Mouse (Mus musculus): Measurements from ENCODE around the gene Galnt2.

The Galnt2 gene

DNA sequence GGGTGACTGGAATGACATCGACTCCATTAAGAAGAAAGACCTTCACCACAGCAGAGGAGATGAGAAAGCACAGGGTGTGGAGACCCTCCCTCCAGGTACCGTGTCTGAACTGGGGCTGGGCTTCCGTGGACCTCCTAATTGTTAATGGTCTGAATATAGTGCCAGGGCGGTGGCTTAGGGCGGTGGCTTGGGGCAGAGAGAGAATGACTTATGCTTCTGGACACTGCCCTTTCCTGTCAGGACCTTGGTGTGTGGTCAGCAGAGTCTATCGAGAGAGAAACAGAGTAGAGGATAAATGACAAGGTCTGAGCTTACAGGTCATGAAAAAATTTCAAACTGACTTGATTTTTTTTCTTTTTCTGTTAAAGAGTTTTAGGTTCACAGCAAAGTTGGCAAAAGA lies 64.2 kb downstream of the Galnt2 start:
- DNase-seq, result no peak

- DNase-seq, result no peak
These were observed 70.3 kb downstream of the Galnt2 start for GRCm38 (mm10) chr8:124301512-124301911.

DNA sequence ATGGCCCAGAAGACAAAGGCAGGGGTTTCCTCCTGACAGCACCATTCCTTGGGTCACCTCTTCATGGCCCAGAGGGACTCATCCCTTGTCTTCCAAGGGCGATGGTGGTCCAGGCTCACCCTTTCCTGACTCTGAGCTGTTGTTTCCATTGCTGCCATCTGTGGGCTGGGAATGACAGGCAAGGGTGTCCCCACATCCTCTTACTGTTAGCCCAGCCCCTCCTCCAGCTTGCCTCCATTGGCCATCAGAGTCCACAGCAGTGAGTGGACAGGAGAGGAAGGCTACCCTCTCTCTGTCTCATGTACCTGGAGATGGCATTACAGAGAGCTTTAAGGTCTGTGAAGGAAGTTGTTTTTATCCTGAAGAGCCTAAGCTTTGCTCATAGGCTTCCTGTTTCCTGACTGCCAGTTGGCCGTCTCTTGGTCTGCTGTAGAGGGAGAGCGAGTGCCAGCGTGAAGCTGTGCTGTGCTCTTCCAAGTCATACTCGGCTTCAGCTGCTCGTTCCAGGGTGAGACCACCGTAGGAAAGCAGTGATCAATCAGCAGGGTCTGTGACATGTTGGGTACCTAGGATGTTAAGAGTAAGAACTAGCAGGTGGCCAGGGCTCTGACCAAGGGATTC lies 70.9 kb downstream of the Galnt2 start:
- DNase-seq, result no peak

GRCm38 (mm10) chr8:124303211-124303902 lies 72.2 kb downstream of the Galnt2 start:
- no peak for DNase-seq

DNA sequence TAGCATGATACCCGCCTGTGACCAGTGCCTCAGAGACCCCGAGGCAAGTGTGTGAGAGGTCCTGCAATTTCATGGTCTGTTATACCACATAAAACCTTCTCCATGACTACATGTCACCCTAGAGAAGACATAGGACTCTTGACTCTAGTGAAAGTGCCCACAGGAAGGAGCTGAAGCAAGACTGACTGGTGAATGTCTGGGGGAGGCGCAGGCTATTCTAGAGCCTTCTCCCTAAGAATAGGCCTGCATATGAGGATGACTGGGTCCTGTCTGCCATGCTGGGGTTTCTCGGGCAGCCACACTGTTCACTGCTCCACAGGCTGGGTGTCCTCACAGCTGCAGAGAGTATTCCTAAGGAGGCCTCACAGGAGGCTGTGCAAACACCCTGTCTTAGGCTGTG lies 73.0 kb downstream of the Galnt2 start:
- no peak for DNase-seq

DNA sequence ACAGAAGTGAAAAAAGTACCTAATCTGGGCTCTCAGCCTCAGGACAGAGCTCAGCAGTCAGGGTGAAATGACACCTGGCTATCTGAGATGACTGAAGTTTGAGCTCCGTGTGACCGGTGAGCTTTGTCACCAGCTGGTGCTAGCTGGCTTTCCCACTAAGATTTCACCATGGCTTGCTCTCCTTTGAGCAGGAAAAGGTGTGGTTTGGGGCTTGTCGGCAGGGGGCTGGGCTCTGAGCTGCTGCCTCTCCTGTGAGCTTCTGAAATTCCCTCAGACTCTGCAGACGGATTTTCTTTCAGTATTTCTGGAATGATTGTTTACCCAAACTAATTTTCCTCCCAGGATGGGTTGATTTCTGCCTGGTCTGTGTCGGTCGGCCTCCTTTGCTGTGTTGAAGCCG lies 75.4 kb downstream of the Galnt2 start:
- DNase-seq, result no peak

DNA sequence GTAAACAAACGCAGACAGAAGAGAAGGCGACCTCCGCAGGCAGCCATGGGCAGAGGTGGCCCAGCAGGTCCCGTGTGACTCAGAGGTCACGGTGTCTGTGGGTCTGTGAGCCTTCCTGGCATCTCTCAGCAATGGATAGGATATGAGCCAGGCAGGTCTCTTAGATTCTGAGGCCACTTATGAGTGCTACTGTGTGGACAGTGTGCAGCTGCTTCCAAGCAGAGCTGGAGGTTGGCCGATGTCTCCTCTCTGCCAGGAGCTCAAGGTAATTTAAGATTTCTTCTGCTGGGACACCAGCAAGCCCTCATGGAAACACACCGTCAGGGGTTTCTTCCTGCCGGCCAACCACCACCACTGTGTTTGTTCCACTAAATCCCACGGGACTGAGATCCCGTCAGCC lies 76.5 kb downstream of the Galnt2 start:
- DNase-seq, result no peak

GRCm38 (mm10) chr8:124310509-124310908 lies 79.3 kb downstream of the Galnt2 start:
- no peak for DNase-seq

GRCm38 (mm10) chr8:124311111-124311510 lies 79.9 kb downstream of the Galnt2 start:
- no peak for DNase-seq

- DNase-seq, result no peak
These were observed 80.5 kb downstream of the Galnt2 start for GRCm38 (mm10) chr8:124311723-124312122.

GRCm38 (mm10) chr8:124312228-124312627 lies 81.0 kb downstream of the Galnt2 start:
- DNase-seq, result no peak

GRCm38 (mm10) chr8:124314803-124315202 lies 83.6 kb downstream of the Galnt2 start:
- peak; percentile 21 for DNase-seq

GRCm38 (mm10) chr8:124316466-124317136 lies 85.4 kb downstream of the Galnt2 start:
- DNase-seq, result no peak

DNA sequence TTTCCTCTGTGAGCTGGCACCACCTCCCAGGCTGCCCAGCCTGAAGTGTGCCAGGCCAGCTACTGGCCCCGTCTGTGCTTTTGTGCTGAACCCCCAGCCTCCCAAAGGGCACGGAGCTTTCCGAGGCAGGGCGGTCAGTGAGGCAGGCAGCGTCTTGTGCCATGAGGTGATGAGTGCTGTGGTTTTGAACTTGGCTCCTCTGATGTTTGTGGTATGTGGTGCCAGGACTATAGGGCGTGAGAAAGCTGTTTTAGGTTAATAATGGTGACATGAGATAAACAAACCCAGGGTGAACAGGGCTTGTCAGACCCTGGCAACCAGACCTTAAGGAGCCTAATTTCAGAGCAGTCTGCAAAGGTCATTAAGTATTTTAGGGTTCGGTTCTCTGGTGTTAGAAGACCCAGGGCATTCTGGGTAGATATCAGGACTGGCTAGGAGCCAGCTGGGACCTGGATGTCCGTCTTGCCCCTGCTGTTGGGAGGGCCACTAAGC lies 86.0 kb downstream of the Galnt2 start:
- DNase-seq, result no peak

GRCm38 (mm10) chr8:124317821-124318220 lies 86.6 kb downstream of the Galnt2 start:
- DNase-seq, result no peak

GRCm38 (mm10) chr8:124318612-124319315 lies 87.6 kb downstream of the Galnt2 start:
- no peak for DNase-seq

DNA sequence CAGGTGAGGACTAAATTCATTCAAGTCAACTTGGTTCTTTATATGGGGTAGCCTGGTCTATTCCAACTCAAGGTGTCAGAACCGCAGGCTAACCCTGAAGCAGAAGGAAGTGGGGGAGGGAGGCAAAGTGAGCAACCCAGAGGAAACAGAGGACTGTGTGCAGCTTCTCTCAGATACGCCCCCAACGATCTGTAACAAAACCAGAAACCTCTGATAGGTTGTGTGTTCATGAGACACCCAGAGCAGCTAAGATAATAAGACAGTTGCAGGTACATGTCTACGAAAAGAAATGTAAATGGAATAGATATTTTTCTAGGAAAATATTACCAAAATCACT lies 88.1 kb downstream of the Galnt2 start:
- DNase-seq, result no peak

DNA sequence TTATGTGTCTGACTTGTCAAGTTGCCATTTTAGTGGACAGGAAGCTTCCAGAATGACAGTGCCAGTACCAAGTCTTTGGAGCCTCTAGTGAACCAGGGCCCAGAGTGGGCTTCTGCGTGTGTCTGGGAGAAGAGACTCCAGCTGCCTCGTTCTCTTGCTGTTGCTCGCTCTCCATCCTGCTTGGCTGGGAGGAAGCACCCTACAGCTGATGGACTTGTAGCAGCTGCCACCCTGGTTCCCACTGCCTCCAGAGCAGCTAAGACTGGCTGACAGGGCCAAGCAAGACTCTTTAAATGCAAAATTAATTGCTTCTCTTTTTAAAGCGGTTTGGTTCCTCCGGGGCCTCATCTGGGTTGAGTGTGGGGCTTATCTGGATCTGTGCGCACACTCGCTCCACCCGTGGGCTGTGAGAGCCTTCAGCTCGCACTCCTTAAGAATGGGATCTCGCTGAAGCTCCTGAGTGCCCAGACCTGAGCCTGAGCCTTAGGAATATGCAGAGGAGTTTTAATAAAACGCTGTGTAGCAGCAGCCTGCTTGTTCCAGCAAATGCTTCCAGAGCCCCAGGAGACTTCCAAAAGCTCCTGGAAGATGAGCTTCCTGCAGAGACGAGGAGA lies 90.1 kb downstream of the Galnt2 start:
- no peak for DNase-seq

- DNase-seq, result no peak
These were observed 92.2 kb downstream of the Galnt2 start for GRCm38 (mm10) chr8:124323356-124323755.

GRCm38 (mm10) chr8:124328259-124328658 lies 97.1 kb downstream of the Galnt2 start:
- no peak for DNase-seq

DNA sequence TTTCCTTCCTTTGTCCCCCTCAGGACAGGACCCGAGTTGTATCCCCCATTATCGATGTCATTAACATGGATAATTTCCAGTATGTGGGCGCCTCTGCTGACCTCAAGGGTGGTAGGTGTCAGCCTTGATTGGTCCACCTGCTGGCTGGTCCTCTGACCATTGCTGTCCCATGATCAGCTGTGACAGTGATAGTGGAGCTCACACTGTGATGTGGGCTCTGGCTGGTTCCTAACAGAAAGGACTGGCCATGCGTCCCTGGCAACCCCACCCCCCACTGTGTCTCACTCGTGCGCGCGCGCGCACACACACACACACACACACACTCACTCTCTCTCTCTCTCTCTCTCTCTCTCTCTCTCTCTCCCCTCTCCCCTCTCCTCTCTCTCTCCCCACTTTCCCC lies 98.5 kb downstream of the Galnt2 start:
- DNase-seq, result no peak

GRCm38 (mm10) chr8:124330433-124330832 lies 99.2 kb downstream of the Galnt2 start:
- DNase-seq, result no peak

GRCm38 (mm10) chr8:124331094-124331493 lies 99.9 kb downstream of the Galnt2 start:
- DNase-seq, result no peak

Measured in B cell, adult 2 months (primary cell).